Mouse (Mus musculus) layer of hippocampus, postnatal 10 days (tissue): ENCODE measurements at regions not wholly inside any gene's neighbourhood (a gene's known extent, or its start where the extent isn't known, plus 50 kb on each side); places are given as distances from the start of the nearest gene placed in this dataset.

ENCODE experiments used
- DNase-seq, 2 experiments: peaks; one replicate each; pipeline ENCODE4 v3.0.0; 2021; ENCODE audit warnings: low spot score in 2 of 2

GRCm38 (mm10) chr16:93144033-93144432 lies 318.1 kb upstream of the Runx1 start:
- no peak for DNase-seq

DNA sequence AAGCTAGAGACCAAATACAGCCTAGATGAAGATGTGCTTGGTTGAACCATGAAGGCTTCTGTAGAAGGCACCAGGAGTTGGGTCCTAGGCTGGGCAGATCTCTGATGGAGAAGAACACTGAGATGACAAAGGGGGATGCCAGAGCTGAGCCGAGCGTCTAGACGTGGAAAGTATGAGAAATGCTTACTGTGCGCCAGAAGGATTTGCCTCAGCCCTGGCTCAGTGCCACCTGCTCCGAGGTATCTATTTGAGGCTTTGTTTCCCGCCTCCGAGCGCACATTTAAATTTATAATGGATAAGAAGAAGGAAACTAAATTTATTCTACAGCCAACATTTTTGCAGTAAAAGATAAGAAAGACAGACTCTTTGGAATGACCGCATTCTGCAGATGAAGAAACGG lies 317.2 kb upstream of the Runx1 start:
- DNase-seq, result peak; percentile 19 to 40

- peak in 1 of 2 experiments; percentile 12 for DNase-seq
Observed at GRCm38 (mm10) chr16:93141967-93142366, 316.0 kb upstream of the Runx1 start.

GRCm38 (mm10) chr16:93140535-93141110 lies 314.7 kb upstream of the Runx1 start:
- DNase-seq, result no peak

DNA sequence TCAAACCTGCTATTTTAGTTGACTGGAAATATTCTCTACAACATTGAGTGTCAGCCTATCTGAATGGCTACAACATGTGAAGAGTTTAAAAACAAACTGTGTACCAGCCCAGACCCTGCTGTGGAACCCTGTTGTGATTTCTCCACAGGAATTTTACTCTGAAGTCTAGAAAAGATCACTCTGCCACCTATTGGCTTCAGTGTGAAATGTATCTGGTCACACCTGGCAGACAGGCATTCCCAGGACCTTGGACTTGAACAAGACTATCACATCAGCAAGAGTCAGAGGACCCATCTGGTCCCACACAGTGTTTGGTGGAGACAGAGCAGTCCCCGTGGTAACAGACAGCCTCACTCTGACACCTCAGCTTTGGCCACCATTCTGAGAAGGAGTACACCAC lies 311.3 kb upstream of the Runx1 start:
- DNase-seq, result no peak

- no peak for DNase-seq
Observed at GRCm38 (mm10) chr16:93131404-93131803, 305.5 kb upstream of the Runx1 start.

GRCm38 (mm10) chr16:93130622-93131021 lies 304.7 kb upstream of the Runx1 start:
- DNase-seq, result no peak

DNA sequence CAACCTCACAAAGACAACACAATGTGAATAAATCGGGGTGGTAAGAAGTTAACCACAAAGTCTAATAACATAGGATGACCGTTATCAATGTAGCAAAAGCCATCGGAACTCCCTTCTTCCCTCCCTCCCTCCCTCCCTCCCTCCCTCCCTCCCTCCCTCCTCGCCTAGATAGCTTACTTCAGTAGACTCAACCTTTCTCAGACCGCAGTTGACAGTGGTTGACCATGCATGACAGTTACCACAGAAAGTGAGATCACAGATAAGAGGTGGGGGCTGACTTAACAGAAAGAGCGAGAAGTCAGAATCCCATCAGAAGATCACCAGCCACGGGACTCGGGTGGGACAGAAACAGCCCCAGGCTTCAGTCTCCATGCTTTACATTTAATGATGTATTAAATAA lies 297.8 kb upstream of the Runx1 start:
- DNase-seq, result no peak

DNA sequence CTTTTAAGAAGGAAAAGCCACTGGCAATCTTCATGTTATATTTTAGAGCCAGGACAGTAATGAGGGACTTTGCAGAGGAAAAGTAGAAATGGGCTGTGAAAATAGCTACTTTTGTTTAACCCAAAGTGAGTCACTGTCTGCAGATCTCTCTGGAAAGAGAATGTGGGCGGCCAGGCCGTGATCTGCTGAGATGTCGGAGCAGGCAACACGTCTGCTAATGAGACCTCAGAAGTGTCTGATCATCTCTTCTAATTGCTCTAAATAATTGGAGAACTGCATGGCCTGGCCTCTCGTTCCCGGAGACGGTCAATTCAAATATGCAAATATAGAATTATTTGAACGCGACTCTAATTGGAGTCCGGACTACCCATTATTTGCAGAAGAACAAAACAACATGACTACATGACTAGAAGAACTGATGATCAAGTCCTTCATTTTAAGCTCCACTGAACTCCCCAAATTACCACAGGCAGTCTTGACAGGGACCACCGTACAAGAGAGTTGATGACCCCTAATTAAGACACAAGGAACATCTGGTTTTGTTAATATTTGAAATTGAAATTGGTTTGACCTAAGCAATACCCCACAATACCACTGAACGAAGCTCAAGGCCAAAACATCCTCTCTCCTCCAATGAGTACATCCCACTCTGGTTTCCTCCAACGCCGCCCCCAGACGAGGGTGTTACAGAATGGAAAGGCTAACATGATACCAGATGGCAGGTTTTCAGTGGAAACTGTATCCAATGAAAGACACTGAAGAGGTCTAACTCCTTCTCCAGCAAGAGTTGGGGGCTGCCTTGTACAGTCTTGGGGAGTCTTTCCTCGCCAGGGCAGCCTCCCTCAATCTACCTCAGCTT lies 290.4 kb upstream of the Runx1 start:
- DNase-seq, result no peak

DNA sequence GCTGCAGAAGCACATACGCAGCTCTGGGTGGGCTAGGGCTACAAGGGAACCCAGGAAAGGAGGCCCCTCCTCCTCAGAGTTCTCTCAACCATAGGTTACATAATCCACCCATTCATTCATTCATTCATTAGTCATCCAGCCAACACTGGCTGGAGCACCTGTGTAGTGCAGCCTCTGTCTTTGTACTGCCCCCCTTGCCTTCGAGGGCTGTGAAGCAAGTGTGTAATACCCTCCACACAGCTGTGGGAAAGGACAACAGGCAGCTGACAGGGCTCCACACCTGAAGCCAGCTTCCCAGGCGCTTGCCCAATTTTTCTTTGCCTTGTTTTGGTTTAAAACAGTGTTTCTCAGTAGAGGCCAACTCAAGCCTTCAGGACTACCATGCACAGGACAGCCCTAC lies 285.0 kb upstream of the Runx1 start:
- DNase-seq, result no peak

DNA sequence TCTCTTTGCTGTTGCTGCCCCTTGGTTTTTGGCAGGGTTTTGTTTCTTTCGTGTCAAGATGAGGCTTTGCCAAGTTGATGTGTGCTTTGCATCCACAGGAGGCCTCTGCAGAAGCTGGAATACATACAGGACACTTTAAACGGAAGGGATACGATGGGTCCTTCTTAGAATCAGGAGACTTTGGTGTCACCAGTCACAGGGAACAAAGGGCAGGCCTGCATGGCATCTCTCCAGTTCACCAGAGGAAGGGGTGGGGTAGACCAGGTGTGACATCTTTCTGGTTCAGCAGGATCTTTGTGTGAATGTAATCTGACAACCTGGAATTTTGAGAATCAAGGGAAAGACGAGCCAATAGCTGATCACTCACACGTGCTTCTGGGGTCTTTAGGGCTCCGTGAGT lies 284.5 kb upstream of the Runx1 start:
- no peak for DNase-seq

GRCm38 (mm10) chr16:93109683-93110407 lies 283.9 kb upstream of the Runx1 start:
- no peak for DNase-seq

GRCm38 (mm10) chr16:93107524-93107845 lies 281.5 kb upstream of the Runx1 start:
- no peak for DNase-seq

DNA sequence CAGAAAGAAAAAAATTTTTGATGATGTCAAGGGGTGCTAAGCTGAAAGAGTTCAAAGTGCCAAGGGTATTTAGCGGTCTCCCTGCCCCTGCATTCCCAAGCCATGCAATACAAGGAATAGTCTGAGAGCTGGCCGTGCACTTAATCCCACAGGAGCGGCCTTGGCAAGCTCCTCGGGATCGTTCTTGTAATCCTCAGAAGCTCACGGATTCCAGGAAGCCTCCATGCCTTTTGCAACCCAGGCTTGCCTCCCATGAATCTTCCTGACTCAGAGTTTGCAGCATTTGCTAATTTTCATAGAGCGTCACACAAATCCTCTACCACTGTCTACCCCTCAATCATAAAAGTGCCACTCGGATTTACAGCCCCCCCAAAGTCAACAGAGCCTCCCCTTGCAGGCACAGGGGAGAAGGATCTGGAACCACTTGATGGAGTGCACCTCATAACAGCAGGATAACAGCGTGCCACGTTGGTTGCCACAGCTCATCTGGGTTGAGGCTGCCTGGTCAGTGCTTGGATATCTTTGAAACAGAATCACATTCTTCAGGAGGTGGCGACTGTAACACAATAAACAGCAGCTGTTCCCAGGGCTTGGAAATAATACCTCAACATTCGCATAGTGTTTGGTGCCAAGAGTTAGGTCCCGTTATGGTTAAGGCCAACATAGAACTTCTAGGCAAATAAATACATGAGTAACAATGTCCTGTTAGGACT lies 281.0 kb upstream of the Runx1 start:
- DNase-seq, result no peak

- DNase-seq, result no peak
Observed at GRCm38 (mm10) chr16:93102174-93102573, 276.2 kb upstream of the Runx1 start.

DNA sequence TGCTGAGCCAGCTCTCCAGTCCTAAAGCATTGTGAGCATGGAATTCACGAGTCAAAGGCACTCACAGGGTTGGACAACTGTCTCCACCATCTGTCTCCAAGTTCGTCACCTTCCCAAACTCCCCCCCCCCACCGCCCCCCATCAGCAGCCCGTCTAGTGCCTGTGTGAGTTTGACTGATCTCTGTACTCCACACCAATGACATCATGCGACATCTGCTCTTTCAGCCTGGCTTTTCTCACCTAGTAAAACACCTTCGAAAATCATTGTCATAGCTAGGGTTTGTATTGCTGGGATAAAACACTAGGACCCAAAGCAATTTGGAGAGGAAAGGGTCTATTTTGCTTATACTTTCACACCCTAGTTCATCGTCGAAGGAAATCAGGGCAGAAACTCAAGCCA lies 272.1 kb upstream of the Runx1 start:
- no peak for DNase-seq

DNA sequence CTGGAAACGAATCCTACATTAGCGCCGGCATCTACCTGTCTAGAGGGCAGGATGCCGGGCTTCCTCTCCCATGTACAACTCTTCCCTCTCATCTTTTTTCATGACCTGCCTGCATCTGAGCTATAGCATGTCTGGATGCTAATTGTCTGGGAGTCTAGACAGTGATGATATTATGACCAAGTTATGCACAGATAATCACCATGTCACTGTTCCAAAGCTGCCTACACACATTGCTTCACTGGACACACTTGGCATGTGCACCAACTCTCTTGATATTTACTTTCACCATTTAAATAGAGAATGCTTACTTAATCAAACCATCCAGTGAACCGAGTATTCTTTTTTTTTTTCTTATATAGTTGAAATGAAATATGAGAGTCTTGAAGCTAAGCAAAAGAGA lies 270.2 kb upstream of the Runx1 start:
- no peak for DNase-seq

DNA sequence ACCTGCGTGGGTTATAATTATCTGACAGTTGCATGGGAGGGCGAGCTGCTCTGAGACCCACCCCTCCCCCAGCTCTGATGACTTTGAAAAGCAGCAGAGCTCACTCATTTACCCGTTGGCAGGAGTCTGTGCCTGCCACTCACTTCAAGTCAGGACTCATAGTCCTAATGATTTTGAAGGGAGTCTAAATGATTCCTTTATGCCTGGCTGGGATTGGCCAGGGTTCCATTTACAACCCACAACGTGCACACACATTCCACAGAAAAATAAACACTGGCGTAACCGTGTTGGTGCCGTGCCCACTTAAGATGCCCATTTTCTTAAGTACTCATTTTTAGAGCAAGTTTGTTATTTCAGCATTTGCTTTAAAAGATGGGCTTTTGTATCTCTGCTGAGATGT lies 266.8 kb upstream of the Runx1 start:
- DNase-seq, result no peak

DNA sequence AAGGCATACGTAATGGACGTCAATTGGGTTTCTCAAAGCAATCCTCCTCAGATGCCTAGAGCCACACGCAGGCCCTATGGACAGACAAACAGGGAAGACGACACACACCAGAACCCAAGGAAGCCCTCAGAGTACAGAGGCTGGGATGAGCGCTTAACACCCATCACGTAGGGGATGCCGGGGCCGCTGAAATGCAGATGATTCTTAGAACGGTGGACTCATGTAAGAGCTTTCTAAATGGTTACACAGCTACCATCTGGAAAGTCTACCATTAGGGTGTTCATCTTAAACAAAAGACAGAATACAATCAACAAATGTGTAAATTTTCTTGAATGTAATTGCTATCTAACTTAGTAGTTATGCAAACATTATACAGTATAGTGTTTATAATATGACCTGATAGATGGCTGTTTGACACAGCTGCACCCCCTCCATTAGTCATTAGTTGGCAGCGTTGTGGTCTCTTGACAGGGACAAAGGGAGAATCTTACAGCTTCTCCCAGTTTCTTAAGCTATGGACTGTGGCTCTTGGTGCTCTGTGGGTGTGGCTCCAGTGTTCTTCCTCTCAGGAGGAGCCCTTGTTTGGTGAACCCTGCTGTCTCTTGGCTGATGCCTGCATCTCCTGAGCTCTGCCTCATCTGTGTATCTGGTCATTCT lies 259.4 kb upstream of the Runx1 start:
- DNase-seq, result no peak

DNA sequence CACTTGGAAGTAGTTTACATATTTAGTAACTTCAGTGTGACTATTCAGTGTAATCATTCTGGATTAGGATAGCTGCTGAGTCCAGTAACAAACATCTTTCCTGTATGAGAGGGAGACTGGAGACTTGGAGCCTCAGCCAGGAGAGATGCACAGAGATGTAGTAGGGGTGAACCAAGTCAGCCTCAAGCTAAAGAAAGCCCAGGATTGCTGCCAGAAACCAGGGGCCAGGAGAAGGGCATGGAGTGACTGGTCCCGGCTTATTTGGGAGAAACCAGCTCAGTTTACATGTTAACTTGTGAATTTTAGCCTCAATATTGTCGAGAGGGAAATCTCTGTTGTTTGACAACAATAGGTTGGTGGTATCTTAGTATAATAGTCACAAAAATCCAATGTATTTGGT lies 257.8 kb upstream of the Runx1 start:
- DNase-seq, result no peak

- no peak for DNase-seq
Observed at GRCm38 (mm10) chr16:93083142-93083541, 257.2 kb upstream of the Runx1 start.
